Mouse (Mus musculus) lung, postnatal 4 days (tissue): ENCODE data around the gene Gnl2.

Experiments used
- DNase-seq, 2 experiments: peaks; one replicate each; pipeline ENCODE4 v3.0.0; 2021

The Gnl2 gene

DNA sequence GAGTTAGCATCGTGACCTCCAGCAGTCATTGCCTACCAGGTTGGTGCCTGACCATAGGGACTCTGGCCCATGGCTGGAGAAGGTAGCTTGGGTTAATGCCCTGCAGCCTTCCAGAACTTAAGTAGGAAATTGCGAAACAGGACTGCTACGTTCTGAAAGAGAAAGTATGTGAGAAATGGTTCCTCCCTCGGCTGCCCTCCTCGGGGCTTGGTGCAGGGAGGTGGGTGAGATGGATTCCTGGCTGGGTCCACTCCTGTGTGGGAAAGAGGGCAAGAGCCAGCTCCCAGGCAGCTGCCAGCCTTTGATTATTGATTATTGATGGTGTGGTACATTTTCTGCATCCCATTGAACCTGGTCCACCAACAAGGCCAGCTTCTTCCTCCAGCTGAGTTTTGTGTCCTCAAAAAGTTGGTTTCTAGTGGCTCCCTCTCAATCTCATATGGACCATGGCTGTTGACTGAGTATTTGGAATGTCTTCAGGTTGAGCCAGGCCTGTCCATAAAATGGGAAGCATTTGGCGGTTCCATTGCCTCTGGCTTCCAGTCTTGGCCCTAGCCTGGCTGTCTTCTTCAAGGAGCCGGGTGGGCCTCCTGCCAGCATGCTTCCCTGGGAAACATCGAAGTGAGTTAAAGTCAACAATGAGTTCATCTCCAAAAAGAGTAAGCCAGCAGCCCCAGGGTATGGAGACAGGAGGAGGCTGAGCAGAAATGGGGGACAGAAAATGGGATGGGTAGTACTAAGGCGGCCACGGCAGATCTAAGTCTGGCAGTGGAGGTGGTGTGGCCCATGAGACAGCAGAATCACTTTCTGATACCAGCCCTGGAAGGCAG is at the start of gene Gnl2:
Gene Gnl2, plus strand, starts transcription at position 780 of the 830 bp plus-strand sequence.
- peak; percentile 36 to 66 for DNase-seq

DNA sequence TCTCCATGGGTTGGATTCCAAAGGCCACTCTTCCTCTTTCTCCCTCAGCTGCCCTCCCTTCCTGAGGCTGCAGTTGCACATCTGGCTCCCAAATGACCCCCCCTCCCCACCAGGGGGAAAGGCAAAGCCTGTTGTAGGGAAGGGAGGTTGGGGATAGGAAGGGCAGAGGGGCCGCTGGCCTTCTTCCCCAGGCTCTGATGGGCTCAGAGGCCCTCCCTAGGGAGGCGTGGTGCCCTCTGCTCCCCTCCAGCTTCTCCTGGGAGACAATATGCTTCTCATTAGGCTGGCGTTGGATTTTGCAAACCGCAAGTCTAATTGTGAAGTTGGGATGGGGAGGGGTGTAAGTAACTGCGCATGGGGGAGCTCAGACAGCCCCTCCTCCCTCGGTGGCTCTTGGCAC is 47.7 kb upstream of the Gnl2 start:
- no peak for DNase-seq

DNA sequence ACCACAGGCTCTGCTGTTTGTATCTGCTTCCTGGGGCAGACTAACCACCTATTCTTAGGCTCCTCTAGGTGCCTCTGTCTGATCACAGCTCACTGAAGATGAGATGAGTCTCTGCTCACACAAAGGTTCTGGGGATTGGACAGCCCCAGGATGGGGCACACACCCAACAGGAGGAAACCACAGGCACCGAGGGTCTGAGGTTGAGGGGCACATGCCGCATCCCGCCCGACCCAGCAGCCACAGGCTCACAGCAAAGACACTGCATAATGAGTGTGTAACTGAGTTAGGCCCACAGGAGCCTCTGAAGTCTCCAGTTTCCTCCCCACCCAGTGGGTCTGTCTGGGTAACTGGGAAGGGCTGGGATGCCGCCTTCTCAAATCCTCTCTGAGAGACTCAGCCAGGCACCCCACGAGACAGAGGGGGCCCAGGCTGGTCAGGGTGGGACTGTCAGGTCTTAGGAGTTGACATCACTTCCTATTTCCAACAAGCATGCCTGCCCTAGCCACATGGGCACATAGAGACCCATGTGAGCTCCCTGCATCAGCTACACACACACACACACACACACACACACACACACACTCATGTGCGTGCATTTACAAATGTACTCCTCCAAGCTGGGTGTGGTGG is 47.1 kb upstream of the Gnl2 start:
- DNase-seq: no peak

DNA sequence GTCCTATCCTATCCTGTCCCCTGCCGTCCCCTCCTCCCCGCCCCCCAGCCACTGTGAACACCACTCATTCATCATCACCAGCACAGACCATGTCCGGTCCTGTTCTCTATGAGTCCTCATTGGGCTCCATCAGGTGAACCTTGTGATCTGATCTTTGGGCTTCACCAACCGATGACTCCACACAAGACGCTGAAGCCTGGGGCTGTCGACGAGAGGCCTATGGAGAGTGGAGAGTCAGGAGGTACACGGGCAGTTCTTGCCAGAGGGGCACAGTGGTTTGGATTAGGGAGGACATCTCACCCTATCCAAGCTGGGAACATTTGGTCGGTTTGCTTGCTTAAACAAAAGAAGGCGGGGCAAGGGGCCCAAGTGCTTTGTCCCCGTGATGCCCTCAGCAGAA is 46.2 kb upstream of the Gnl2 start:
- no peak for DNase-seq

DNA sequence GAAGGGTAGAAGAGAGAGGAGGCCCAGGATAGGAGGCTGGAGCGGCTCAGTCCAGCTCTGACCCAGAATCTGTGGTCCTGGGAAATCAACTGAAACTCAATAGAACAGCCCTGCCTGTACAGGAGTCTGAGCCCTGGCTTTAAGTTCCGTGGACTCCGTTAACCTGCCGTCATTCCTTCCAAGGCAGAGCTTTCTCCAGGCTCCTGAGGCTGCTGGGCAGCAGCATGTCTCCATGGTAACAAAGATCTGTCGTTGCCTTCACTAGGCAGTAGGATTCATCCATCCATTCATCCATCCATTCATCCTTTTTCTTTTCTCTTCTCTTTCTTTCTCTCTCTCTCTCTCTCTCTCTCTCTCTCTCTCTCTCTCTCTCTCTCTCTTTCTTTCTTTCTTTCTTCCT is 45.7 kb upstream of the Gnl2 start:
- no peak for DNase-seq

DNA sequence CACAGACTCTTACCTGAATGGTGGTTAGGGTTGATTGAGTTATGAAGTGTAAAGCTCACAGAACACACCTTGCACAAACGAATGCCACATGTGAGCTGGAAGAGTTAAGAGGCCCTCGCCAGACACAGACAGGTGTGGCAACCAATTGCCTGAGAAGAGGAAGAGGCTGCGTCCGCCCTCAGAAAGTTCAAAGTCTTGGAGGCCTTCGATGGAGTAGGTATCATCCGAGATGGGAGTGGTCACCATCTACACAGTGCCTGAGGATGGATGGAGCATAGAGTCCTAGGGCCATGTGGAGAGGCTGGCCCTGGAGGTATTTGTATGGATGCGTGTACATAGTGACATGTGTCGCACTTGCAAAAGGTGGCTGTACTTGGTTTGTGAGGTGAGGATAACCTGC is 45.3 kb upstream of the Gnl2 start:
- no peak for DNase-seq

DNA sequence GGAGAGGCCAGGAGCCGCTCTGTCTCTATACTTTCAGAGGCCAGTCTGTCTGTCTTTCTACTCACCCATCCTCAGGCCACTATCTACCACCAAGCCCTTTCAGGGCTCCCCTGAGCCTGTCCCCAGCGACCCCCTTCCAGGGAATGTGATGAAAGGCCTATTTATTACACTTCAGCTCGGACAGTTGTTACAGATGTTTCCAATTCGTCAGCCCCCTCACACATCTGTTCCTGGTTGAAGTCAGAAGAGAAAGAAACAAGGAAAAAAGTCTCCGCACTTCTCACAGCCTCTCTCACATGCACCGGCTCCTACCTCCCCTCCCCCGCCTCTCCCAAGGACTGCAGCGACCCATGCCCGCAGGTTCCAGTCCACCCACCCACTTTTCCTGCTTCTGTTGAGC is 44.1 kb upstream of the Gnl2 start:
- DNase-seq: no peak

DNA sequence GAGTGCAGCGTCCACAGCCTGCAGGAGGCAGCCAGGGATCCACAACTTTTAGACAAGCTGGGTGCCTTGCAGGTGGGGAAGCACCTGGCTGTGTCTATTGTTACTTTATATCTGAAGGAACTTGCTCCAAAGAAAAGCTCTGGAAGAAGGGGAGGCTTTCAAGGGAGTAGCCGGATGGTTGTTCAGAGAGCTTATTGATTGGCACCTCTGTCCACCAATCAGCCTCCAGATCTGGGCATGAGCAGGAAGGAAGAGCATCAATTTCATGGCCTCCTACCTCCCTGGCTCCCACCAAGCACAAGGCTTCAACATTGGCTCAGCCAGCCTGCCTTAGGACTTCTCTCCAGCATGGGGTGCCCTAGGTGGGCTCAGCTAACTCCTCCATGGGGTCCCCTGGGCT is 43.1 kb upstream of the Gnl2 start:
- DNase-seq: no peak

DNA sequence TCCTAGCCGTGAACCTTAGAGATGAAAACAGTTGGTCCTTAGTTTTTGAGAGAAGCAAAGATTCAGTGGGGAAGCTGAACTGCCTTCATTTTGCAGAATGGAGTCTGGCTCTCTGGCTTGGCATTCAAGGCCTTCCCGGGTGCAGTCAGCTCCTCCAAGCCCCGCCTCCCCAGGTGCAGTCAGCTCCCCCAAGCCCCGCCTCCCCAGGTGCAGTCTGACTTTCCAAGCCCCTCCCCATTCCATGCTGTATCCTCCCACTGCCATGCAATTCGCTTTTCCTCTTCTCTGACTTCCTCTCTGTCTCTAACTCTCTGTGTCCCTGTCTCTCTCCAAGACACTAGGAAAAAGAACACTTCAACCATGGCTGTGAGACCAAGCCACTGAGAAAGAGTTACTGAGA is 38.2 kb upstream of the Gnl2 start:
- DNase-seq: peak; percentile 39 to 56

DNA sequence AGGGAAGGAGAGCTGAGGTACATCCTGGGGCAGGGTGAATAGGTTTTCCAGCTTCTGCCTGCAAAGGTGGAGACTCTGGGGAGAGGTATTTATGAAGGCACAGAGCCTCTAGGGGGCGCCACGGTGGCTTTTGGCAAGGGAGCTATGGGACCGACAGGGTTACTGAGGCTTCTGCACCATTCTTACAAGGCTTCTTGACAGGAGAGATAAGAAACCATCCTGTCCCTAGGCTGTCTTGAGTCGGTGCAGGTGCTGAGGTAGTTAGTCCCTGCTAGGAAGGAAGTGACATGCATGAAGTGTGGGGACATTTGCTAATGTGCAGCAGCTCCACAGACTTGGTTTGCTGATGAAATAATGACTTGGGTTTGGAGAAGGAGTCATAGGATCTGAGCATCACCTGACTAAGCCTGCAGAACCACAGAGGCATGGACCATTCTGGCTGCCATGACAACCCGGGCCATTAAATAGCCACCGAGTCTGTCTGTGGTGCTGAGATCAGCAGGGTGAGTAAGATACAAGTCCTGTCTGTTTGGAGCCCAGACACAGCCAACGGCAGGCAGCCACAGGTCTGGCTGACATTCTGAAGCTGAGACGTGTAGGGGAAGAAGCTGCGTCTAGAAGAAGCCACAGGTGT is 32.4 kb upstream of the Gnl2 start:
- no peak for DNase-seq

DNA sequence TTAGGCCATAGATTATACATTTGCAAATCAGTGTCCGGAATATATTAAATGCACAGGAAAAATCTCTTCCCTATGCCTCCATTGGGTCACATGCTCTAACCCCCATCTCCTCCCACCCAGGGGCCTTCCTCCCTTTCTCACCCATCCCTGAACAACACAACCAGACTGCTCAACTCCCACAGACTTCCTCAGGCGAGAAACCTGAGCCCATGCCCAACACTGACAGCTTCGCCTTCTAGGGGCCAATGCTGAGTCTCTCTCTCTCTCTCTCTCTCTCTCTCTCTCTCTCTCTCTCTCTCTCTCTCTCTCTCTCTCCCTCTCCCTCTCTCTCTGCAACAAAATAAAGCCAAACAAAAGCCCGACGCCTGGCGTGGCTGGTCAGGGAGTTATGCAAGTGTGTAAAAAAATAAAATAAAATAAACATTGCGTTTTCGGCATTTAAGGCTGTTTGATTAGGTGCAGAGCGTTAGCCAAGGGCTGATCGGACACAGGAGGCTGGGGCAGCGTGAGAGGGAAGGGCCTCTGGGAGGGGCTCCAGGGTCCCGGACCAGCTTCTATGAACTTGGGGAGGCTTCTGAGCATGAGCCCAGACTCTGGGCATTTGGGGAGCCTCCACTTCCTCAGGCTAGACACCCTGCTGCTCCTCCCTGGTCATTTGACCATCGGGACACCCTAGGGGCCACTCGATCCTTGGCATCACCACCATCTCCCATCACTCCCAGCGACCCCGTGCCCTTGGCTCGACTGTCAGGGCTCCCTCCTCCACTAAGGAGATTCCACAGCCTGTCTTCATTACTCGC is 31.3 kb upstream of the Gnl2 start:
- DNase-seq: peak in 1 of 2 experiments; percentile 61

DNA sequence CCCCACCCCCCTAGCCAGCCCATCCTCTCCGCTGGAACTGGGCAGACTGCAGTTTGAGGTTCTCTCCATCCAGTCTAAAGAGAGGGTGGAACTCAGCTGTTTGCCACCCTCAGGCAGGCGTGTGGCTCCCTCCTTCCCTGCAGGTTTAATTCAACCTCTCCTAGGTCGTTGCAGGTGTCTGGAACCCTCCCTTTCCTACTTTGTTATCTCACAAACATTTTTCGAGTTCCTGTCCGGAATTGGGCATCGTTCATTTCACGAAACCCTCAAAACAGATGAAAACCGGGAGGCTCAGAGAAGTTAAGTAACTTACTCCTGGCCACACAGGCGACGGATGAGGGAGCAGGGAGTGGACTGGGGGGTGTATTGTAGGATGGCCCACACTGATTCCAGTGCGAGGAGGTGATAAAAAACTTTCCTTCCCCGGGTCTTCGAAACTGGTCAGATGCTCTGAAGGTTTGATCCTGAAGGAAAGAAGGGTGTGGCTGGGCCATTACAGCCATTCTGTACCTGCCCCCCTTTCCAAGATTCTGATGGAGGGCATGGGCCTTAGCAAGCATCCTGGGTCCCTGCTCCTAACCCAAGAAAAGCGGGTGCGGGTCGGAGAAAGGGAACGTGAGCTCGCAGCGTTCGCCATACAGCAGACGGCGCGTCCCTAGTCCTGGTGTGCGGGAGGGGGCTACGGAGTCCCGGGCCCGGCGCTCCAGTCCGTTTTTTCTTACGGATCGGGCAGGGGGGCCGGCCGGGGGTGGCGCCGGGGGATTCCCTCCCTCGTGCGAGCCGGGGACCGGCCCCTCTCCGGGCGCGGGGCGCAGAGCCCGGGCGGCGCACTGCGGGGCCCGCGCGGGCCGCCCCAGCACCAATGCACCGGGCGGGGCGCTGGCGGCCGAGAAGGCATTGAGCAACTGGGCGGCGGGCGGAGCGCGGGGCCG is 30.4 kb upstream of the Gnl2 start, which contains the start of gene Rspo1:
Gene Rspo1, plus strand, starts transcription at position 760 of the 932 bp plus-strand sequence.
- DNase-seq: peak in 1 of 2 experiments; percentile 59

DNA sequence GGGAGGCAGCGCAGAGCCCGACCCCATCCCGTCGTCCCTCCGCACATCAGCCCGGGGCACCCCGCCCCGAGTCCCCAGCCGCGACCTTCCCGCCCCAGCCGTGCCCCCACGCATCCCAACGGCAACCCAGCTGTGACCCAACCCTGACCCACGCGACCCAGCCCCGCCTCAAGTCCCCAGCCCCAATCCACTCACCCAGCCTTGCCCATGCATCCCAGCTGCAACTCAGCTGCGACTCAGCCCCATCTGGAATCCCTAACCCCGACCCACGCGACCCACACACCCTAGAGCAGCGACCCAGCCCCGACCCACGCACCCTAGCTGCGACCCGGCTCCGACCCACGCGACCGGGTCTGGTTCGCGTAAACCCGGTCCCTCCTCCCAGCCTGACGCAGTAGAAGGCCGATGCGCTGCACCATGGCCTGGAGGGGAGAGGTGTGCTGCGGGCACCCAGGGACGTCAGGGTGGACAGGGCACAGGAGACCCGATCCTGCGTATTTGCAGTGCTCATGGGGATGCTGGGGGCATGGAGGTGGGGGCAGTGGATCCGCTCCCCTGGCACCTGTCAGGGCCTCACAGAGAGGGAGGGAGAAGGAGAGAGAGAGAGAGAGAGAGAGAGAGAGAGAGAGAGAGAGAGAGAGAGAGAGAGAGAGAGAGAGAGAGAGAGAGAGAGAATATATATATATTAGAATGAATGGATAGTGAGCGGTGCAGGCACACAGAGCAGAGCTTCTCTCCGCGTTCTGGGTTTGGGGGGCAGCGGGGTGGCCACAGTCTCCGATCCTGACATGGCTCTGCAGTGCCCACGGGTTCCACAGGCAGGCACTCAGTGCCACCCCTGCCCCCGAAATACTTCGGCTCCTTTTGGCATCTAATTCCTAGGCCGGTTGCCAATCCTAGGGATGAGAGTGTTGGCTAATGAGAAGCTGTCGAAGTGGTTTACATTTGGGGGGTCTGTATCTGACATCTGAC is 29.4 kb upstream of the Gnl2 start:
- no peak for DNase-seq

DNA sequence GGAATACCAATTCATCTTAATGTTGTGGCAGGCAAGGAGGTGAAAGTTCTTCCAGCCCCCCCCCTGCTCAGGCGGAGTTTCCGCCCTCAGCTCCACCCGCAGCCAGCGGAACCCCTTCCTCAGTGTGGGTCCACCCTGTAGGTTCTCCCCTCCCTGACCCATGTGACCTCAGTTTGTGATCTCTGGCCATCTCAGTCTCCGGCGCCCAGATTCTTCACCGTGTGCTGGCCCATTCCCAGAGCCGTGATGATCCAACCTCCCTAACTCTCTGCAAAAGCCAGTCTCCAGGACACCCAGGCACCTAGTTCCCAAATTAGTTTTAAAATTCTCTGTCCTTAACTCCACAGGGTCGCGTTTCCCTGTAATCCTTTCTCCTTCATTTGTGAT is 28.7 kb upstream of the Gnl2 start:
- DNase-seq: no peak

DNA sequence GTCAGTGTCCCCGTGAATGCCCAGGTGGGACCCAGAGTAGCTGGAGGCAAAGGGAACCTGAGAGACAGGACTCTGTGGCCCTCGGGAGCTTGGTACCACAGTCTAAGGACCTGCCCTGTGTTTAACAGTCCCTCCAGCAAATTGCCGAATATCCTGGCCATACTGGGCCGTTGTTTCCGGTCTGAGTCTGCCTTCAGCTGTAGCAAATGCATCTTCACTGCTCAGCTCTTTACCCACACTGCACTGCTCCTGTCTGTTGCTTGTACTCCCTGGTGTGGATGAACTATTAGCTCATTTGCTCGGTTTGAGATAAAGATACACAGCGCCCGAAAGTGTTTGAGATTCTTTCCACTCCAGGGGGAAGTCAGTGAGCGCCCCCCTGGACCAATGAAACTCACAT is 28.0 kb upstream of the Gnl2 start:
- no peak for DNase-seq

DNA sequence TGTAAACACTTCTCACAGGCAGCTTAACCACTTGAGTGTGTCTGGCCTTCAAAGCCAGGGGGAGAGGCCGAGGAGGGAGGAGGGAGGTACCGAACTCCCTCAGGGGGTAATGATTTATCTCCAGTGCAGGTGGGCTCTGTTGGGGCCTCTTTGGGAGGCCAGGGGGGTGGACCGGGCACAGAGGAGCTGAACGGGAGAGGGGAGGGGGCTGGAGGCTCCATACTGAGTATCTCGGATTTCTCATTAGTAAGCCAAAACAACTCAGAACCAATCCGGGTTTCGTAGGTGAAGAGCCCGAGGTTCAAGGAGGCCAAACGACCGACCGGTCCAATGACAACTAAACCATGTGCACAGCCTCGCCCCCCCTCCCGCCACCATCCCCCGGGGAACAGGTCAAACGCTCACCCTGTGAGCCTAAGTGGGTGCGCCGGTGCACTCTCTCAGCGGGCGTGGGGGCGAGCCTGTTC is 26.6 kb upstream of the Gnl2 start:
- no peak for DNase-seq

DNA sequence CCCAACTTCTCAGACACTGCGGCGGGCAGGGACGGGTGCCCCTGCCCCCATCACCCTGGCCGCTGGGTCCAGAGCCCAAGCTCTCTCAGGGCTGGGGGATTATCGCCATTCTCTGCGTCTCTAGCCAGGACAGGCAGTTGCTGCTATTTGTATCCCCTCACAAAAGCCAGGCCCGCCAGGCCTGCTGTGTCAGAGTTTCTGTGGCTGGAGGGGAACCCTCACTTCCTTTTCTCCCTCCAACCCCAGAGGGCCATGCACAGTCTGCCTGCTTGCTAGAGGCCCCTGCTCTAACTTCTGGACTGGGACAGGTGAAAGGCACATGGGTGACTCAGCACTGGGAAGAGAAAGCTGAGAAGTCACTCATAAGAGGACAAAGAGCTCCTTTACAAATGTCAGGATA is 26.1 kb upstream of the Gnl2 start:
- DNase-seq: no peak

DNA sequence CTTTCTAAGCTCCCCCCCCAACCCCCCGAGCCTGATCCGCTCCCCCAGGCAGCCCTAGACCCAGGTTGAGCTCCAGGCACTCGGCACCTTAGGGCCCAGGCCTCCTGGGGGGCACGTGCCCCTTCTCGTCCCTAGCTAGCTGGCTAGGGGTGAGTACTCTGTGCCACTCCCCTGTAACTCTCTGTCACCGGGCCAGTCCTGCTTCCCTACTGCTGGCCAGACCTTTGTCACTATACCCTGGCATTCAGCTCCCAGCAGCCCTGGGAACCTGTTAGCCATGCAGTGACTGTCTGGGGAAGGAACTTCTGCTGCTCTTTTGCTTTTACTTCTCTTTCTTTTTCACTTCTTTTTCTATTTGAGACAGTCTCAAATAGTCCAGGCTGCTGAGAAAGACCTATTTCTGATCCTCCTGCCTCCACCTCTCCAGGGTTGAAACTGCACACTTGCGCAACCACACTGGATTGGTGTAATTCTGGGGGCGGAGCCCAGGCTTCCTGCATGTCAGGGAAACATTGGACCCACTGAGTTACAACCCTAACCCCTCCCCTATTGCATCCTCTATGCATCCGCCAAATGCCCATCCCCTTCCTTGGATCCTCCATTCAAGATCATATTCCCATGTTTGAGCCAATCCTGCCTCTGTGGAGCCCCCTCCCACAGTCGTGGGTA is 18.8 kb upstream of the Gnl2 start:
- no peak for DNase-seq

DNA sequence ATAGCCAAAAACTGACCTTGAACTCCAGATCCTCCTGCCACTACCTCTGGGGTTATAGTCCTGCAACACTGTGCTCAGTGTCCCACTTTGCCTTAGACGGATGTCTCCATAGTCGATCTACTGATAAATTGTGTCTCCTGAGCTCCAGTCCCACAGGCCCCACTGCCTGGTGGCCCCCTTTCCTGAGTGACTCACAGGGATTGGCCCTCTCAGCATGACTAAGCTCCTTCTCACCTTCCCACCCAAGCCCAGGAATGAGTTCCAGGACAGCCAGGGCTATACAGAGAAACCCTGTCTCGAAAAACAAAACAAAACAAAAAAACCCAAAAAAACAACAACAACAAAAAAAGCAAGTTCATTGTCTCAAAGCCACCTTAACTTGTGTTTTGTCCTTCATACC is 16.8 kb upstream of the Gnl2 start:
- no peak for DNase-seq

DNA sequence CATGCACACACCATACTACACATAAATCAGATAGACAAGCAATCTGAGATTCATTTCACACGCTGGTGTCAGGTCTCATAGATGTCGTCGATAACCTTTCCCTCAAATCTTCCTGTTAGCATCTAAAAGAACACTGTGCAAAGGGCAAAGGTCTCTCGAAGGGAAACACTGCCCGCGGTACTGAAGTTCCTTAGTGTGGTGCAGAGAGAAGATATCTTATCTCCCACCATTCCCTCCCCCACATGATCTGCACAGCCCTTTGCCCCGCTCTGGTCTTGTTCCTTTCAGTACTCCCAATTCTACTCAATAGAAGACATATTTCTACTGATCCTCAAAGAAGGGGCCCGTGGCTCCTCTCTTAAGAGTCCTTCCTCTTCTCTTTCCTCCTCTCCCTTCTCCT is 13.4 kb upstream of the Gnl2 start:
- no peak for DNase-seq
